Mouse (Mus musculus) cortical plate, adult 2 months (tissue): ENCODE data around the gene Xpo4.

ENCODE experiments used
- CTCF ChIP-seq: fragments of 200-500 bp; IDR thresholded peaks from 2 replicates; pipeline ENCODE4 v1.5.1; 2011; ENCODE audit warnings: mild to moderate bottlenecking, control low read depth, low read length; ENCODE audit not compliant: insufficient read depth; ENCODE audit errors: extremely low read depth
- POLR2A ChIP-seq: fragments of 200-500 bp; IDR thresholded peaks from 2 replicates; pipeline ENCODE4 v1.6.1; 2011; ENCODE audit warnings: mild to moderate bottlenecking, low read length, control low read depth; ENCODE audit not compliant: insufficient read depth; ENCODE audit errors: extremely low read depth

DNA sequence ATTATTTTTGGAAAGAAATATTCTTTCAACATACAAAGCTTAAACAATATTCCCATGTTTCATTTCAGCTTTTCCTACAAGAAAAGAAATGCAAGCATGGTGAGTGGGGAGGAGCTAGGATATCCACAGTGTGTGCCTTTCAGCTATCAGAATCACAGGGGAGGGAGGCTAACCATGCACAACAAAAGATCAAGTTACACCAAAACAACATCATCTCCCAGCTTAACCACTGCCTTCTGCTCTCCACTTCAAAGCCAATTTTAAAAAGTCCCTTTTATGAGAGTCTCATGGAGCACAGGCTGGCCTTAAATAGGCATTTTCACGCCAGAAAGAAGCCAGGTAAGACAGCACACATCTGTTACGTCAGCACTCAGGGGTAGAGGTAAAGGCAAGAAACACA is 54.2 kb downstream of the Xpo4 start:
- no peak for TF ChIP-seq POLR2A
- TF ChIP-seq CTCF = no peak
